Mouse (Mus musculus) kidney, embryonic 15.5 days (tissue): ENCODE data around the gene Apoc2. TPM values are rescaled to one million over a fixed set of nuclear protein-coding genes. Genes with fewer than 3 reads are reported as not detected.

Experiments used
- ATAC-seq: fragments of 200-750 bp; cut with Nextera tagmentation; replicated peaks from 2 replicates; pipeline ENCODE4 v1.8.0; 2017; ENCODE audit warnings: moderate TSS enrichment; ENCODE audit not compliant: low FRiP score
- H3K27ac ChIP-seq: fragments of 300-500 bp; sonication (generic); 2 replicates; pipeline ENCODE4 v1.5.1; 2015; ENCODE audit warnings: mild to moderate bottlenecking, inconsistent platforms
- H3K27me3 ChIP-seq: fragments of 300-500 bp; sonication (generic); 2 replicates; pipeline ENCODE4 v1.6.1; 2015; ENCODE audit warnings: inconsistent platforms
- H3K36me3 ChIP-seq: fragments of 300-500 bp; sonication (generic); 2 replicates; pipeline ENCODE4 v1.6.1; 2015; ENCODE audit warnings: inconsistent platforms
- H3K4me1 ChIP-seq: fragments of 300-500 bp; sonication (generic); 2 replicates; pipeline ENCODE4 v1.6.1; 2015; ENCODE audit warnings: inconsistent platforms
- H3K4me2 ChIP-seq: fragments of 300-500 bp; sonication (generic); 2 replicates; pipeline ENCODE4 v1.6.1; 2015; ENCODE audit warnings: moderate library complexity, mild to moderate bottlenecking, inconsistent platforms
- H3K4me3 ChIP-seq: fragments of 300-500 bp; sonication (generic); replicated peaks from 2 replicates; pipeline ENCODE4 v1.5.1; 2015; ENCODE audit warnings: mild to moderate bottlenecking, inconsistent platforms
- H3K9ac ChIP-seq: fragments of 300-500 bp; sonication (generic); 2 replicates; pipeline ENCODE4 v1.6.1; 2015; ENCODE audit warnings: mild to moderate bottlenecking, inconsistent platforms
- H3K9me3 ChIP-seq: fragments of 300-500 bp; sonication (generic); replicated peaks from 2 replicates; pipeline ENCODE4 v1.6.1; 2016; ENCODE audit warnings: inconsistent platforms
- WGBS: fragments of 180-500 bp; shearing (Covaris S2); methylation state at CpG from one replicate; pipeline ENCODE4 v1.1.7; 2015; ENCODE audit warnings: mixed read lengths; 5-methylcytosine and 5-hydroxymethylcytosine counted together
- polyA plus RNA-seq: library from polyadenylated mRNA; unstranded; fragments of >200 nt; fragmentation: Nextera tagmentation; extraction: Ambion mirVana; gene quantifications from 2 replicates; pipeline ENCODE4 v1.2.1, GENCODE M21; 2015

Gene Apoc2
- polyA plus RNA-seq, result 8.8 and 13.1 TPM in 2 replicates

DNA sequence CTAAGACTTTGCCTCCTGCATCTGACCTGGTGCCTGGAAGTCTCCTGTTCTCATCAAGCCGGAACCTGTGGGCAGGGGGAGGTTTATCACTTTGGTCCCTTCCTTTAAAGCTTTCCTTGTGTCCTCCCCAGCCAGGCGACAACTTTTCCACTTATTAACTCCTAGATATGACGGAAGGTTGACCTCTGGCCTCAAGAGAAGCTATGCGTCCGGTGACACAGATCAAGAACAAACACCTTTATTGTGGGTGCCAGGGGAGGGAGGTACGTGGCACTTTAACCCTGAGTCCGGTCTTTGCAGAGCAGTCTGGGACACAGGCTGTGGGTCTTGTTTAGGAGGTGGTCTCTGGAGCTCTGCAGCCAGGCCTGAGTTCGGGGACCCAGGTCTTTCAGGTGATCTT is at the start of gene Apoc2:
TSS of gene Apoc2 (minus strand) at position 70 of the 400 bp plus-strand sequence.
- no peak within 1 kb of the TSS for H3K9ac ChIP-seq
- no peaks in the 10 kb centered on the region for H3K9me3 ChIP-seq
- H3K27ac ChIP-seq, result no peak within 1 kb of the TSS
- ATAC-seq, result no peak
- no peak within 1 kb of the TSS for H3K4me3 ChIP-seq
- 61% methylated on average over 8 of the region's 8 CpGs for WGBS
- no peak within 1 kb of the TSS for H3K4me2 ChIP-seq
- H3K36me3 ChIP-seq, result no peaks in the 10 kb centered on the region
- H3K27me3 ChIP-seq, result no peaks in the 10 kb centered on the region
- no peaks in the 10 kb centered on the region for H3K4me1 ChIP-seq

DNA sequence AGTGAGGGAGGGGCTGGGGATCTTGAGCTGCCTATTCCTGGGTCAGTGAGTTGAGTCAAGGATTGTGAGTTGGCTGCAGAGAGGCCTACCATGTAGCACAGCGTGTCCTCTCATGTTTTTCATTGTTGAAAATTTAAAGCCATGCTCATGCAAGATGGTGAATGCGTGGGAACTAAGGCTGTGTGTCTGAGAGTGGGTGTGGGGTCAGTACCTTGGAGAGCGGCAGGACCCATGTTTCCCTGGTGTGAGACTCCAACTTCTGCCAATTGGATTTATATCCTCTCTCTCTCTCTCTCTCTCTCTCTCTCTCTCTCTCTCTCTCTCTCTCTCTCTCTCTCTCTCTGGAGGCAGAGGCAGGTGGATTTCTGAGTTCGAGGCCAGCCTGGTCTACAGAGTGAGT is 48.8 kb upstream of the Apoc2 start:
- no peaks in the 10 kb centered on the region for H3K4me1 ChIP-seq
- no peak overlapping the region for H3K4me3 ChIP-seq
- no peak for ATAC-seq
- no peaks in the 10 kb centered on the region for H3K27me3 ChIP-seq
- 84% methylated on average over 4 of the region's 4 CpGs for WGBS
- H3K9ac ChIP-seq, result no peak overlapping the region
- H3K36me3 ChIP-seq, result peaks cover 100% of the 10 kb centered on the region
- no peak overlapping the region for H3K27ac ChIP-seq
- H3K4me2 ChIP-seq, result no peak overlapping the region
- H3K9me3 ChIP-seq, result peaks cover 3% of the 10 kb centered on the region; the same call in 1 of the 2 replicates

DNA sequence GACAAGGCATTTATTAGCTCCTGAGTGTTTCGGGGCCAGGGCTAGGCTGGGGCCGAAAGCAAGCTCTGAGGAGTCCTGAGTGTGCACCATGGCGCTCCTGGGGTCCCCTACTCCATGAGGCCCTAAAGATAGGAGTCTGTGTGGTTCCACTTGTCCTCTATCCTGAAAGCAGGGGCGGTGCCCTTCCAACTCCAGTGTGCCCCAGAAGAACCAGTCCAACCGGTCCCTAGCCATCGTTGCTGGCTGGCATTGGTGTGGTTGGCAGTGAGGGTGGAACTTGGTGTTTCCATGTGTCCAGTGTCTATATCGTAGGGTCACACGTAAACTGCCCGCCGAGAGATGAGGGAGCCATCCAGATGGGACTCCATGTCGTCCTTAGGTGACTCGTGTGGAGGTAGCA is 46.4 kb upstream of the Apoc2 start:
- no peak for ATAC-seq
- Histone ChIP-seq H3K4me3 (no peak overlapping the region), H3K27me3 (no peaks in the 10 kb centered on the region), H3K9ac (no peak overlapping the region), H3K36me3 (peaks cover 100% of the 10 kb centered on the region), H3K4me1 (no peaks in the 10 kb centered on the region), H3K4me2 (no peak overlapping the region), H3K27ac (no peak overlapping the region), H3K9me3 (peaks cover 18% of the 10 kb centered on the region)
- 93% methylated on average over 12 of the region's 12 CpGs for WGBS

DNA sequence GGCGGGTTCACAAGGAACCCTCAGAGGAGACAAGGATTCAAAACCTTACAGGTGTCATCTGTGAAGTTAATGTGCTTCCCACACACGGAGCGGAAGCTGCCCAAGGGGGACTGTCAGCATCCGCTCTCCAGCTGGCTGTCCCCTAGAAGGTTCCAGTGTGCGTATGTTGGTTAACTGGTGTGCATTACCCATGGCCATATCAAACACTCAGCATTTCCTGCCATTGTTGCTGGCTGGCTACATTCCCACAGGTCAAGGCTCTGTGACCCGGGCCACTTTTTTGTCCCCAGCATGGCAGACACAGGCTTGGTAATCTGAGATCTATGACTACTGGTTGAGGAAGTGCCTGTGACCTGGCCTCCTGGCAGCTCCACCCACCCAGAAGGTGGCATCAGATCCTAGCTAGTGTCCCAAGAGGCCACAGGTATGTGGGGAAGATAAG is 45.0 kb upstream of the Apoc2 start:
- peaks cover 98% of the 10 kb centered on the region for H3K36me3 ChIP-seq
- no peak overlapping the region for H3K9ac ChIP-seq
- H3K27me3 ChIP-seq, result no peaks in the 10 kb centered on the region
- 78% methylated on average over 6 of the region's 6 CpGs for WGBS
- H3K27ac ChIP-seq, result peak overlapping the region; percentile 29; the same call in 1 of the 2 replicates
- no peak overlapping the region for H3K4me3 ChIP-seq
- H3K4me1 ChIP-seq, result no peaks in the 10 kb centered on the region
- no peak overlapping the region for H3K4me2 ChIP-seq
- ATAC-seq, result no peak
- peaks cover 18% of the 10 kb centered on the region for H3K9me3 ChIP-seq

DNA sequence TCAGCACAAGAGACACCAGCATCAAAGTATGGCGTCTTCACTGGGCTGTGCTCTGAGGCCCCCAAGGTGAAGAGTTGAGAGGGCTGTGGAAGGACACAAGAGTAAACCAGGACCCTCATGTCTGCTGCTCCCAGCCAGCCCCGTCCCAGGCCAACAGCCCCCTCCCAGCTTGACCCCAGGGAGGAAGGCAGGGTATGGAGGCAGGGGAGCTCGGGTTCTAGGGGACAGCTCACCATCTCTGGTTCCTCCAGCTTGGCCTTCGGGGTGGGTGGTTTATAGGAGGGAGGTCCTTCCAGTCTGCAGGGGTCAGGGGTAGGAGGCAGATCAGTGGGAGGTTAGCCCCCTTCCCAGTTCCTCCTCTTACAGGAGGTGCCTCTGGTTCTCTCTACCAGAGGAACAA is 41.5 kb upstream of the Apoc2 start:
- Histone ChIP-seq H3K4me2 (no peak overlapping the region), H3K36me3 (peaks cover 73% of the 10 kb centered on the region), H3K27me3 (no peaks in the 10 kb centered on the region), H3K27ac (no peak overlapping the region), H3K4me1 (peaks cover 17% of the 10 kb centered on the region), H3K4me3 (no peak overlapping the region), H3K9ac (no peak overlapping the region), H3K9me3 (peaks cover 18% of the 10 kb centered on the region)
- 90% methylated on average over 4 of the region's 4 CpGs for WGBS
- ATAC-seq, result no peak

DNA sequence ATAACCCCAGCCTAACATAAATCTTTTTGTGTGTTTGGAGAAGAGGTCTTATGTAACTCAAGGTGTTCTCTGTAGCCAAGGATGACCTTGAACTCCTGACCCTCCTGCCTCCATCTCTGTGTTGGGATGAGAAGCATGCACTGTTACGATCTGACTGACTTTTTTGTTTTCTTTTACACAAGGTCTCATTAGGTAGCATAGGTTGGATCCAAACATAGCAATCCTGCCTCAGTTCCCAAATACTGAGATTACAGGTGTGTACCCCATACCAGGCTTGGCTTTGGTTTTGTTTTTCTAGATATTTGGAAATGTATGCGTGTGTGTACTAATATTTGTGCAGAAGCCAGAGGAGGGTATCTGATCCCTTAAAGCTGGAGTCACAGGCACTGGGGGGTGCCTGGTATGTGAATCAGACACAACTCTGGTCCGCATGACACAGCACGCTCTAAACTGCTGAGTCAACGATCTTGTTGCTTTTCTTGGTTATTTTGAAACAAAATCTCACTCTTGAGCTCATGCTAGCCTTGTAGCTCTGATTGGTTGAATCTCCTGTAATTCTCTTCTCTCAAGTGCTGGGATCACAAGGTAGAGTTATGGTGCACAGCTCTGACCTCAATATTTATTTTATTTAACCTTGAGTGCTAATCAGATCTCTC is 40.7 kb upstream of the Apoc2 start:
- Histone ChIP-seq H3K27me3 (no peaks in the 10 kb centered on the region), H3K9me3 (peaks cover 18% of the 10 kb centered on the region), H3K9ac (no peak overlapping the region), H3K4me2 (no peak overlapping the region), H3K4me1 (peaks cover 25% of the 10 kb centered on the region), H3K4me3 (no peak overlapping the region), H3K27ac (no peak overlapping the region), H3K36me3 (peaks cover 72% of the 10 kb centered on the region)
- no peak for ATAC-seq
- WGBS, result 81% methylated on average over 5 of the region's 5 CpGs

DNA sequence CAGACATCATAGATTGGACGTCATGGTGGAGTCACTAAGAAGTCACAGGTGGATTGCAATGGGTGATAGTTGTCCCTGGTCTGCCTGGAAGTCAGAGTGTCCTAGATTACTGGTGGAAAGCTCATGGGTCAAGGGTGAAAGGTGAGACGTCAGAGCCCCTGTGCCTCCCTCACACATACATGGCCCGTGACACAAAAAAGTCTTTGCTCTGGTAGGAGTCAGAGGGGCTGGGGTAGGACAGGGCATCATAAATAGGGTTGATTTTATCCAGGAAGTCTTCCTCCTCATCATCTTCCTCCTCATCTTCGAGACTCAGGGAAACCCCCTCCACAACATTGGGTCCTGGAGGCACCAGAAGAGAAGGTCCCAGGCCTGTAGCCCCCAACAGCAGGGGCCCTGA is 39.6 kb upstream of the Apoc2 start:
- Histone ChIP-seq H3K4me2 (no peak overlapping the region), H3K27ac (no peak overlapping the region), H3K9me3 (peaks cover 18% of the 10 kb centered on the region), H3K4me1 (peaks cover 26% of the 10 kb centered on the region), H3K36me3 (peaks cover 72% of the 10 kb centered on the region), H3K9ac (no peak overlapping the region), H3K27me3 (no peaks in the 10 kb centered on the region), H3K4me3 (no peak overlapping the region)
- no peak for ATAC-seq
- WGBS, result 83% methylated on average over 4 of the region's 4 CpGs

DNA sequence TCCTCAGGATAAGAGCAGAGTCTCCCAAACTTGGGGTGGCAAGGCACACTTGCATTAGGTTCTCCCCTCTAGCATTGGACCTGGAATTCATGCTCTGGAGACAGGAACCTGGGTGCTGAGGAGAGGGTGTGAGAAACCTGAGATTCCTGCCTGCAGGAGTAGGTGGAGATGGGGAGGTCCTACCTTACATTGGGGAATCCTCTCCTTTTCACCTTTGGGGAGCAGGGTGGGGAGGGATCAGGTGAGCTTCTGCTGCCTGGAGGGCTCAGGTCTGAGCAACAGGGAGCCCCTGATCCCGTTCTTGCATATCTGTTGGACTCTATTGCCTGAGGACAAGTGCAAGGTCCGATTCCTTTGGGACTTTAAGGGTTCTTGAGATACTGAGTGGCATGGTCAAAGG is 39.1 kb upstream of the Apoc2 start:
- H3K4me3 ChIP-seq, result peak overlapping the region; percentile 90; the same call in 1 of the 2 replicates
- H3K36me3 ChIP-seq, result peaks cover 72% of the 10 kb centered on the region
- peaks cover 17% of the 10 kb centered on the region for H3K9me3 ChIP-seq
- 79% methylated on average over 2 of the region's 2 CpGs for WGBS
- H3K4me1 ChIP-seq, result peaks cover 26% of the 10 kb centered on the region
- no peaks in the 10 kb centered on the region for H3K27me3 ChIP-seq
- ATAC-seq, result no peak
- H3K9ac ChIP-seq, result no peak overlapping the region
- H3K27ac ChIP-seq, result peak overlapping the region; percentile 87
- peak overlapping the region; percentile 74; the same call in 1 of the 2 replicates for H3K4me2 ChIP-seq

DNA sequence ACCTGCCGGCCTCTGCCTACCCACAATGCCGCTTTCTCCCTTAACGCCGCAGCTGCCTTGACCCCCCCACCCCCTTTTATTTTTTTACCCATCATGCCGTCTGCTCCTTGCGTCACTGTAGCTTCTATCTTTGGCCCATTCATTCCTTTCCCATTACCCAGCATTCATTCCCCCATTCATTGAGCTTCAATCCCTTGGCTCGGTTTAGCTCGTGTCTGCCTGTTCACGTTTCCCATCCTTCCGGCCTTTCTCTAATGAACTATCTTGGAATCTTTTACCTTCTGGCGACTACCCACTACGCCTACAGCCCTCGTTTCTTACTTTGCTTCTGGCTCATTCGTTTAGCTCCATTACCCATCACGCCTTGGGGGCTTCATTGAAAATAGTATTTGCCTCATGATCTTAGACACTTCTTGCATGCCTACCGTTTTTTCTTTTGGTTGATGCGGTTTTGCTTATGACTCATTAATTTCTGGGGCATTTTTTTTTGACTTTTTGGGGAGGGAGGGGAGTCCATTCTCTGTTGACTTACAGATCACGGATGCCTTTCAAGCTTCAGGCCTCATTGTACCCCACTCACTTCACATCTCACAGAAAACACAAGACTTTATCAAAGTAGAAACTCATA is 38.4 kb upstream of the Apoc2 start:
- peaks cover 26% of the 10 kb centered on the region for H3K4me1 ChIP-seq
- H3K9me3 ChIP-seq, result peaks cover 10% of the 10 kb centered on the region
- 6% methylated on average over 18 of the region's 18 CpGs for WGBS
- no peaks in the 10 kb centered on the region for H3K27me3 ChIP-seq
- ATAC-seq, result no peak
- H3K27ac ChIP-seq, result peak overlapping the region; percentile 87
- peaks cover 72% of the 10 kb centered on the region for H3K36me3 ChIP-seq
- peak overlapping the region; percentile 74 for H3K4me2 ChIP-seq
- H3K9ac ChIP-seq, result peak overlapping the region; percentile 29; the same call in 1 of the 2 replicates
- peak overlapping the region; percentile 90 for H3K4me3 ChIP-seq

DNA sequence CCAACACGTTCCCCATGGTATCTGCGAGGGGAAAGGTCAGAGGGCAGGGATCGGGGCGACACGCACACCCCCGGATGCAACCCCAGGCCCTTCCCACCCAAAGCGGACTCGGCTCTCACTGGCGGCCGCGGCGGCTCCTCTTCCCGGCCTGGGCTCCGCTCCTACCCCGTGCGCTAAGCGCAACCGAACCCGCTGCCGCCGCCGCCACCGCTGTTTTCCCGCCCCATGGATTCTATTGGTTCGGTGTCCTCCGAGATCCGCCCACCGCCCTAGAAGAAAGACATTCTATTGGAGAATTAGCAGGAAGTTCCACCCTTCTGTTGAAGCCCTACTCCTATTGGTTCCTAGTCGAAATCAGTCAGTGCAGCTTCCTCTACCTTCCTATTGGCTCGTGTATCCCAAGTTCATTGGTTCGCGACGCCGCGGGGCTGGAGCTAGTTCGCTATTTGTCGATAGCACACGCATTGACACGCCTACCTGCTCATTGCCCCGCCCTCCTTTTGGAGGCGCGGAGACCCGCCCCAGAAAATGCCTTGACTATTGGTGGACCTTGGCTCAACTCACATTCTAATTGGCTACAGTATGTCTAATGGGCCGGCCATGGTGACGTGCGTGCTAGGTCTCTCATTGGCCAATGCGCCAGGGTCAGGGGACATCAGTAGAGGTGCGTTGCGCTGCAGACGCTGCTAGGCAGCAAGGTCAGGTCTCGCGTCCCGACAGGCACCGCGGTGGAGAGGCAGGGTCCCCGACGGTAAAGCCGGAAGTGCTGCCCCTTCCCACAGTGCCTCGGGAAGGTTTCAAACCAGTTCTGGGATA is 37.7 kb upstream of the Apoc2 start, which contains the start of gene Tomm40:
TSS of gene Tomm40 (minus strand) at position 200 of the 816 bp plus-strand sequence.
- H3K27ac ChIP-seq, result peak within 1 kb of the TSS; percentile 87
- H3K9me3 ChIP-seq, result peaks cover 3% of the 10 kb centered on the region; the same call in 1 of the 2 replicates
- under 1% methylated on average over 59 of the region's 59 CpGs for WGBS
- ATAC-seq, result peak; percentile 99
- H3K36me3 ChIP-seq, result peaks cover 71% of the 10 kb centered on the region
- peaks cover 26% of the 10 kb centered on the region for H3K4me1 ChIP-seq
- peak within 1 kb of the TSS; percentile 90 for H3K4me3 ChIP-seq
- no peaks in the 10 kb centered on the region for H3K27me3 ChIP-seq
- H3K9ac ChIP-seq, result peak within 1 kb of the TSS; percentile 85
- peak within 1 kb of the TSS; percentile 83 for H3K4me2 ChIP-seq

DNA sequence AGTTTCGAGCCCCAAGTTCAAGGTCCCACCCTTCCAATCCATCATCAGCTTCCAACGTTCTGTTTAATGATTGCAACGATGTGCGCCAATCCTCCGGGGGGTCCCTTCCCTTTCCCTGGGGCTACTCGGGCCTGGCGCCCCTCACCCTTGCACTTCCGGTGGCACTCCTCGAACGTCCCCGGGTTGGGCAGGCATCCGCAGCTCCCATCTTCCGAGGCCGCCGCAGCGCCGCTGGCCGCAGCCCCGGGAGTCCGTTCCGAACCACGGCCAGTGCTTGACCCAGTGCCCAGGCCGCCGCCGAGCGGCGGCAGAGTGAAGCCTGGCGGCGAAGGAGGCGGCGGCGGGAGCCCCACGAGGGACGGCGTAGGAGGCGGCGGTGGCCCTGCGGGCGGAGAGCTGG is 37.1 kb upstream of the Apoc2 start:
- H3K4me1 ChIP-seq, result peaks cover 26% of the 10 kb centered on the region
- peak overlapping the region; percentile 83 for H3K4me2 ChIP-seq
- peak overlapping the region; percentile 85 for H3K9ac ChIP-seq
- peaks cover 70% of the 10 kb centered on the region for H3K36me3 ChIP-seq
- H3K4me3 ChIP-seq, result peak overlapping the region; percentile 90
- no peaks in the 10 kb centered on the region for H3K9me3 ChIP-seq
- peak overlapping the region; percentile 66 for H3K27ac ChIP-seq
- H3K27me3 ChIP-seq, result no peaks in the 10 kb centered on the region
- ATAC-seq, result no peak
- under 1% methylated on average over 38 of the region's 39 CpGs for WGBS

DNA sequence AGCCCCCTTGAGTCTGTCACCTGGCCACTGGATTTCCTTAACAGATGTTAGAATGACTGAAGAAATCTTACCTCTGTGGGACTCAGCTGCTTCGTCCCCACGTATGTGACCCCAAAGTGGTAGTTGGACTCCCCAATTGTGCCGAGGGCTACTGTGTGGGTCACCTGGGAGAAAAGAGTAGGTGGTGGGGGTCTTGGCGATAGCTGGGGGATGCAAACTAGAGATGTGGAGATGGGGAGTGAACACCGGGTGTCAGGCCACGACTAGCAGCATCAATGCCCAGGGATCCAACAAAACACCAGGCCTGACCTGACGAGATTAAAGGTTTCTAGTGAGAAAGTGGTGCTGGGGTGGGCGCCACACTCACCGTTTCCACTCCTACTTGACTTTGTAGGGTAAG is 35.9 kb upstream of the Apoc2 start:
- H3K36me3 ChIP-seq, result peaks cover 70% of the 10 kb centered on the region
- no peak for ATAC-seq

More for the DNA sequence above, 35.9 kb upstream of the Apoc2 start:
- H3K4me2 ChIP-seq, result peak overlapping the region; percentile 83
- no peaks in the 10 kb centered on the region for H3K9me3 ChIP-seq
- 90% methylated on average over 9 of the region's 9 CpGs for WGBS
- H3K27ac ChIP-seq, result no peak overlapping the region
- H3K27me3 ChIP-seq, result no peaks in the 10 kb centered on the region
- peaks cover 26% of the 10 kb centered on the region for H3K4me1 ChIP-seq
- peak overlapping the region; percentile 90 for H3K4me3 ChIP-seq
- 0 out of 2 replicates have a peak overlapping the region, but pooled peaks have one; percentile 85 for H3K9ac ChIP-seq
